Mouse (Mus musculus) liver, embryonic 11.5 days (tissue): ENCODE measurements at regions not wholly inside any gene's neighbourhood (a gene's known extent, or its start where the extent isn't known, plus 50 kb on each side); places are given as distances from the start of the nearest gene placed in this dataset.

Source experiments
- ATAC-seq: fragments of 200-750 bp; cut with Nextera tagmentation; replicated peaks from 2 replicates; pipeline ENCODE4 v1.8.0; 2017; ENCODE audit warnings: moderate number of reproducible peaks, mild to moderate bottlenecking, moderate TSS enrichment, moderate library complexity; ENCODE audit not compliant: low FRiP score
- DNase-seq: peaks from one replicate; pipeline ENCODE4 v3.0.0-alpha.2; 2017; ENCODE audit warnings: low spot score
- H3K27ac ChIP-seq: fragments of 300-500 bp; sonication (generic); 2 replicates; pipeline ENCODE4 v1.5.1; 2014; ENCODE audit warnings: mild to moderate bottlenecking, low read depth, low read length, control low read depth
- H3K27me3 ChIP-seq: fragments of 300-500 bp; sonication (generic); replicated peaks from 2 replicates; pipeline ENCODE4 v1.6.1; 2014; ENCODE audit warnings: low read length, mixed read lengths; ENCODE audit not compliant: control insufficient read depth, insufficient read depth
- H3K36me3 ChIP-seq: fragments of 300-500 bp; sonication (generic); 2 replicates; pipeline ENCODE4 v1.6.1; 2014; ENCODE audit warnings: mild to moderate bottlenecking, low read length, moderate library complexity, mixed read lengths; ENCODE audit not compliant: control insufficient read depth, insufficient read depth
- H3K4me1 ChIP-seq: fragments of 300-500 bp; sonication (generic); replicated peaks from 2 replicates; pipeline ENCODE4 v1.6.1; 2014; ENCODE audit warnings: low read length, mixed read lengths; ENCODE audit not compliant: control insufficient read depth, insufficient read depth
- H3K4me2 ChIP-seq: fragments of 300-500 bp; sonication (generic); 2 replicates; pipeline ENCODE4 v1.6.1; 2014; ENCODE audit warnings: mild to moderate bottlenecking, control low read depth, moderate library complexity
- H3K4me3 ChIP-seq: fragments of 300-500 bp; sonication (generic); 2 replicates; pipeline ENCODE4 v1.5.1; 2014; ENCODE audit warnings: low read depth, low read length, control low read depth
- H3K9ac ChIP-seq: fragments of 300-500 bp; sonication (generic); 2 replicates; pipeline ENCODE4 v1.6.1; 2014; ENCODE audit warnings: low read depth, low read length, control low read depth
- H3K9me3 ChIP-seq: fragments of 300-500 bp; sonication (generic); 2 replicates; pipeline ENCODE4 v1.6.1; 2016; ENCODE audit warnings: low read length, inconsistent platforms, mixed read lengths; ENCODE audit not compliant: control insufficient read depth
- WGBS: fragments of 180-500 bp; shearing (Covaris S2); extraction: QIAGEN DNeasy Blood & Tissue Kit; methylation state at CpG from one replicate; pipeline ENCODE4 v1.1.7; 2014; 5-methylcytosine and 5-hydroxymethylcytosine counted together

DNA sequence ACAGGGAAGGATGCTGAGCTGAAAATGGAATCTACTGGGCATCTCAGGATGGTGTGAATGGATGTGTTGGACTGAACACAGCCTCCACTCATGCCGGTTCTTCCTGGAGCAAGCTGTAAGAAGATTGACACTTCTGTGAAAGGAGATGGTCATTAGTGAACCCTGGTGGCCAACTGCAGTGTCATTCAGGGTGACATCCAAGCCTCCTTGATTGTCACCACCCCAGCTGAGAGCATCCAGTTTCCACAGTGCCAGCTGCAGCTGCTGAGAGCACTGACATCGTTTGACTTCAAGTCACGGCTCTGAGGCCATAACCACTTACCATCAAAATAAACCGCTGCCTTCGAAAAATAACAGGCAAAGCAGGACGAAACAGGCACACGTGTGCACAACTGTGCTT, 121.9 kb upstream of the Agap1 start:
- H3K36me3 ChIP-seq, result no peaks in the 10 kb centered on the region
- no peaks in the 10 kb centered on the region for H3K27me3 ChIP-seq
- no peak overlapping the region for H3K27ac ChIP-seq
- H3K9me3 ChIP-seq, result no peaks in the 10 kb centered on the region
- ATAC-seq (no peak), DNase-seq (no peak)
- no peaks in the 10 kb centered on the region for H3K4me1 ChIP-seq
- 78% methylated on average over 7 of the region's 7 CpGs for WGBS
- no peak overlapping the region for H3K4me2 ChIP-seq
- H3K4me3 ChIP-seq, result no peak overlapping the region
- H3K9ac ChIP-seq, result no peak overlapping the region

DNA sequence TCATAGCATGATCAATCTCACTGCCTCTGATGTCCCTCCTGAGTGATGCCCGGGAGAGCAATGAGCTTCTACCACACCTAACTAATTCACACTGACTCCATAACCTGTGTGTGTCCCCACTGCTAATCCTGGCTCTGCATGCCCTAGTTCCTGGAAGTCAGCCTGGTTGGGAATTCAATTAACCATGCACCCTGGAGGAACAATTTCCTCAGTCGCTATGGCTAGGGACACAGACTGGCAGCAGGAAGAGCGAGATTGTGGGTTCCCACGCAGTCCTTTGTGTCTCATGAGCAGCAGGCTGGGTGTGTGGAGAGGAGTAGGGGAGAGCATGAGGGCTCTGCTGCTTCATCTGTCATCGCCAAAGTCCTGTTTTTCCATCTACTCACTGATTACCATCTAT, 116.7 kb upstream of the Agap1 start:
- Histone ChIP-seq H3K4me3 (no peak overlapping the region), H3K4me1 (no peaks in the 10 kb centered on the region), H3K9me3 (no peaks in the 10 kb centered on the region), H3K9ac (no peak overlapping the region), H3K4me2 (no peak overlapping the region), H3K27me3 (no peaks in the 10 kb centered on the region), H3K27ac (no peak overlapping the region), H3K36me3 (no peaks in the 10 kb centered on the region)
- no peak for DNase-seq
- no peak for ATAC-seq
- 74% methylated on average over 5 of the region's 5 CpGs for WGBS

DNA sequence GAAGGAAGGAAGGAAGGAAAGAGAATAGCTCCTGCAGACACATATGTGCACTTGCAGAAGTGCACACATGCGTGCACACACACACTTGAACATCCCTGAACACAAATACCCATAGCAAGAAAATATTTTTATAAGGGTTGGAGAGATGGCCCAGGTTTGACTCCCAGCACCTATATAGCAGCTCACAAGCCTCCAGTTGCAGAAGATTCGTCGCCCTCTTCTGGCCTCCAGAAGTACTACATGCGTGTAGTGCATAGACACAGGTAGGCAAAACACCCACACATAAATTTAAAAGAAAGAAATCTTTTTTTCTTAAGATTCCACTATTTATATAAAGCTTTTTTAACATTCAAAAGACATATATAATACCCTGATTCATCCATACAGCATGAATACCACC, 111.8 kb upstream of the Agap1 start:
- H3K27ac ChIP-seq, result no peak overlapping the region
- no peaks in the 10 kb centered on the region for H3K4me1 ChIP-seq
- H3K36me3 ChIP-seq, result no peaks in the 10 kb centered on the region
- no peak overlapping the region for H3K4me3 ChIP-seq
- ATAC-seq (no peak), DNase-seq (no peak)
- no peak overlapping the region for H3K9ac ChIP-seq
- no peaks in the 10 kb centered on the region for H3K9me3 ChIP-seq
- H3K27me3 ChIP-seq, result no peaks in the 10 kb centered on the region
- no peak overlapping the region for H3K4me2 ChIP-seq
- WGBS, result 33% methylated on average over 4 of the region's 4 CpGs

DNA sequence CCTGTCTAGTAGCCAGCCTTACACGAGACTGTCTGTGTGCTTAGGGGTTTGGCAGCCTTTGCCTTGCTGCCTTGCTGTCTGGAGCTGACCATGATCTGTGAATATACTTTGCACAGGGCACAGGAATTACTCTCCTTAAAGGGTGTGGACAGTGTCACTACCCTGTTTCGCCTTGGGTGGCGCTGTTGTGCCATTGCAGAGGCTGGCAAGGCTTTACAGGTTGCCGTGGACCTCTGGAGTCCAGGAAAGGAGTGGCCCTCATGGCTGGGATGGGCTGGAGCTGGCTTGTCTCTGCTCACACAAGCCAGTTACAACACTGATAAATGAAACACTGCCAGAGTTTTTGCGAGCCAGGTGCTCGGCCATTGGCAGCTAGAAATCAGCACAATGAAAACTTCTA, 110.1 kb upstream of the Agap1 start:
- Histone ChIP-seq H3K4me1 (no peaks in the 10 kb centered on the region), H3K27ac (no peak overlapping the region), H3K9ac (no peak overlapping the region), H3K4me2 (no peak overlapping the region), H3K36me3 (no peaks in the 10 kb centered on the region), H3K27me3 (no peaks in the 10 kb centered on the region), H3K4me3 (no peak overlapping the region), H3K9me3 (no peaks in the 10 kb centered on the region)
- DNase-seq (peak; percentile 38), ATAC-seq (no peak)
- WGBS, result 35% methylated on average over 6 of the region's 6 CpGs

DNA sequence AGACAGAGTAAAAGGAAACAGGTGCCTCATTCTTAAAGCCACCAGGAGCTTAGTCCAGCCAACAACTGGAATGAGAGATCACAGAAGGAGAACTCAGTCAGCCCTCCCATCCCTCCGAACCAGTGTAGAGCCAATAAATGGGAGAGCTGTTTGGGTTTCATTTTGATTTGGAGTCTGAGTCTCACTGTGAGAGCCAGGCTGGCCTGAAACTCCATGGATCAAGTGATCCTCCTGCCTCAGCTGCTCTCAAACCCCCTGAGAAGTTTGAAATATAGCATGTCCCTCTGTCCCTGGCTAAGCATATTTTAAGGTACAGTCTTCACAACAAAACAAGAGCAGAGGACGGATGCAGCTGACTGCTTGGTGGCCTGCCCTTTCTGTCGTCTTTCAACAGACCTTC, 107.3 kb upstream of the Agap1 start:
- no peak for DNase-seq
- 66% methylated on average over 3 of the region's 3 CpGs for WGBS

DNA sequence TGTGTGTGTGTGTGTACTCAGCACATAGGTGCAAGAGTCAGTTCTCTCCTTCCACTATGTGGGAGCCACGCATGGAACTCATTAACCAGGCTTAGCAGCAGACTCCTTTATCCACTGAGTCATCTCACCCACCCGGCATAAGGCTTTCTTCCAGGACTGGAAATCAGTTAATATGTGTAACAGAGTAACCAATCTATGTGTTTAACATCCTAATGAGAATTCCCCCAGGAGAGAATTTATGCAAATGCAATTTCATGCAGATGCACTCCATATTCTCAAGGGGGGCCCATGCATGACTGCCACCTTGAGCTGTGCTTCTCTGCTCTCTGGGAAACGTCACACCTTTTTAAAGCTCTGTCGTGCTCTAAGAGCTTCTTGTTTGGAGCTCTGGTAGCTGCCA, 101.7 kb upstream of the Agap1 start:
- Histone ChIP-seq H3K9ac (no peak overlapping the region), H3K9me3 (no peaks in the 10 kb centered on the region), H3K4me2 (no peak overlapping the region), H3K36me3 (no peaks in the 10 kb centered on the region), H3K27ac (no peak overlapping the region), H3K27me3 (no peaks in the 10 kb centered on the region), H3K4me1 (no peaks in the 10 kb centered on the region), H3K4me3 (no peak overlapping the region)
- DNase-seq (no peak), ATAC-seq (no peak)
- 61% methylated on average over 4 of the region's 4 CpGs for WGBS

More for the DNA sequence above, 107.3 kb upstream of the Agap1 start:
- Histone ChIP-seq H3K4me1 (no peaks in the 10 kb centered on the region), H3K27ac (no peak overlapping the region), H3K4me3 (no peak overlapping the region), H3K27me3 (no peaks in the 10 kb centered on the region), H3K9me3 (no peaks in the 10 kb centered on the region), H3K4me2 (no peak overlapping the region), H3K36me3 (no peaks in the 10 kb centered on the region), H3K9ac (no peak overlapping the region)
- no peak for ATAC-seq

DNA sequence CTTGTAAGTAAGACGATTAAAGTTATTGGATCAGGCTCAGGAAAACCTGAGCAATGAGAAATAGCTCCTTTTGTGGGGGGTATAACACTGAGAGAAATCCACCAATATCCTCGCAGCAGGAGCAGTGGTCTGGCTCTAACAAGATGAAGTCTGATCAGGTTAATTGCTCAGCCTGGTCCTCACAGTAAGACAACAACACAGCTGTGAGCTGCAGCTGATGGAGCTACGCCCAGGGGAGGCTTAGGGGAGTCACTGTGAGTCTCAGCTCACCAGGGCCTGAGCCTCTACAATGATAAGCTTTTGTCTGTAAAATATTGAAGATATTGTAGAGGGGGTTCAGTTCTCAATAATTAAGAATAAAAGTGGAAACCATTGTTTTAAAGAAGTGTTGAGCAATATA, 95.3 kb upstream of the Agap1 start:
- no peaks in the 10 kb centered on the region for H3K27me3 ChIP-seq
- no peak for DNase-seq
- WGBS, result 53% methylated on average over 3 of the region's 3 CpGs

DNA sequence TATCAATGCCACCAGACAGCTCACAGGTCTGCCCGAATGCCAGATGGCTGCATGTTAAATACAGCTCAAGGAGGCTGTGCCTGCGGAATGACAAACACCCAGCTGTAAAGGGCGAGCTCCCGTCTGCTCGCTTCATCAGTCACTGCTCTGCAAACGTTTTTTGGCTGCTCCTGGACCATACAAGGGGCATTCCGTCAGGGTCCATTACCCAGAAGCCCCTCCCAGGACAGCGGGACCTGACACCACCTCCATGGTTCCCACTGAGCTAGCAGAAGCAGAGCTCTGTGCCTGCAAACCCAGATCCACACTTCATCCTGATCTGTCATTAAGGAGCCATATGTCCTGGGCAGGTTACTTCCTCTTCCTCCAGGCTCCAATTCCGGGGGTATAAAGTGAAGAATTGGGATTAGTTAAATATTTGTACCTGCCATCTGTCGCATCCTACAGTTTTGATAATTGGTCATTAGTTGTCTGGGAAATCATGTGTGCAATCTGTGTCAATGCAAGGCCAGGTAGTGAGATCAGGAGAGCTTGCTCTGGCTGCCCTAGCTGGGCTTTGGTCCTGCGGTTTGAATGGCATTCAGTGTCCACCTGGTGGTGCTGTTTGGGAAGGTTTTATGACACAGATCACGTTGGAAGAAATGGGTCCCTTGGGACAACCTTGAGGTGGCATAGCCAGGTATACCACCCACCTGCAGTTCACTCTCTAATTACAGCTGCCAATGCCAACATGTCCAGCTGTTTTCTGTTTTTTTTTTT, 89.9 kb upstream of the Agap1 start:
- 70% methylated on average over 12 of the region's 12 CpGs for WGBS
- no peak for ATAC-seq

More for the DNA sequence above, 95.3 kb upstream of the Agap1 start:
- ATAC-seq, result no peak
- Histone ChIP-seq H3K36me3 (no peaks in the 10 kb centered on the region), H3K4me3 (no peak overlapping the region), H3K9me3 (no peaks in the 10 kb centered on the region), H3K27ac (no peak overlapping the region), H3K9ac (no peak overlapping the region), H3K4me2 (no peak overlapping the region), H3K4me1 (no peaks in the 10 kb centered on the region)

DNA sequence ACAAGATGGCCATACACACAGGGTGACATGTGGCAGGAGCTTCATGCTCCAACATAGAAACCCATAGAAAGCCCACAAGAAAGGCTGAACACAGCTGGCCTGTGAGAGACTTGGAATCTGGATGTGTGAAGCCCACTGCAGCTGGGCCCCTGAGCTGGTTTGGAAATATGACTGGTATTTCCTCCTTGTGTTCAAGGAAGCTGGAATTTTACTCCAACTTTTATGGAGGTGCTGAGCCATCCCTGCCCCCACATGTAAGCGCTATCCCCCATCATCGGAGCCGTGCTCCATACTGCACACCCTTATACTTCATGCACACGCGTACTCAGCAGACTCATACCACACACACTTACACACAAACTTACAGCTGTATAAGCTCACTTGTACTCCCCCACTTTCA, 87.7 kb upstream of the Agap1 start:
- no peak overlapping the region for H3K27ac ChIP-seq
- no peaks in the 10 kb centered on the region for H3K36me3 ChIP-seq
- 86% methylated on average over 5 of the region's 5 CpGs for WGBS
- H3K9ac ChIP-seq, result no peak overlapping the region
- H3K4me3 ChIP-seq, result no peak overlapping the region
- no peak overlapping the region for H3K4me2 ChIP-seq
- no peaks in the 10 kb centered on the region for H3K27me3 ChIP-seq
- no peaks in the 10 kb centered on the region for H3K9me3 ChIP-seq
- no peaks in the 10 kb centered on the region for H3K4me1 ChIP-seq
- DNase-seq (no peak), ATAC-seq (no peak)

More for the DNA sequence above, 89.9 kb upstream of the Agap1 start:
- Histone ChIP-seq H3K4me3 (no peak overlapping the region), H3K27me3 (no peaks in the 10 kb centered on the region), H3K9me3 (no peaks in the 10 kb centered on the region), H3K36me3 (no peaks in the 10 kb centered on the region), H3K27ac (no peak overlapping the region), H3K4me1 (no peaks in the 10 kb centered on the region), H3K4me2 (no peak overlapping the region), H3K9ac (no peak overlapping the region)
- no peak for DNase-seq
